Mouse (Mus musculus): Measurements from ENCODE around the gene Pik3c2b.
A peak's percentile ranks its signal among the peaks of the same experiment; 100 is the strongest.

Gene Pik3c2b

GRCm38 (mm10) chr1:133134881-133135280 lies 89.4 kb downstream of the Pik3c2b start:
- DNase-seq (ENCODE audit: low spot score): no peak

- no peak for DNase-seq (ENCODE audit: low spot score)
These were observed 90.3 kb downstream of the Pik3c2b start for GRCm38 (mm10) chr1:133135808-133136207.

- DNase-seq (ENCODE audit: low spot score): no peak
These were observed 92.9 kb downstream of the Pik3c2b start for GRCm38 (mm10) chr1:133138401-133138800.

- DNase-seq (ENCODE audit: low spot score): peak; percentile 90
These were observed 100.8 kb downstream of the Pik3c2b start for GRCm38 (mm10) chr1:133146014-133147009.

GRCm38 (mm10) chr1:133147324-133147723 lies 101.9 kb downstream of the Pik3c2b start:
- DNase-seq (ENCODE audit: low spot score): no peak

- no peak for DNase-seq (ENCODE audit: low spot score)
These were observed 102.7 kb downstream of the Pik3c2b start for GRCm38 (mm10) chr1:133148122-133148521.

GRCm38 (mm10) chr1:133150556-133150955 lies 105.1 kb downstream of the Pik3c2b start:
- DNase-seq (ENCODE audit: low spot score): no peak

- no peak for DNase-seq (ENCODE audit: low spot score)
These were observed 106.7 kb downstream of the Pik3c2b start for GRCm38 (mm10) chr1:133152213-133152612.

GRCm38 (mm10) chr1:133155270-133155669 lies 109.8 kb downstream of the Pik3c2b start:
- no peak for DNase-seq (ENCODE audit: low spot score)
